Mouse (Mus musculus) limb, embryonic 14.5 days (tissue): ENCODE measurements at regions not wholly inside any gene's neighbourhood (a gene's known extent, or its start where the extent isn't known, plus 50 kb on each side); places are given as distances from the start of the nearest gene placed in this dataset.

ENCODE experiments used
- ATAC-seq: fragments of 200-750 bp; cut with Nextera tagmentation; 2 replicates; pipeline ENCODE4 v1.8.0; 2017; ENCODE audit warnings: low read depth, moderate number of reproducible peaks, moderate TSS enrichment; ENCODE audit not compliant: low FRiP score
- DNase-seq: peaks from one replicate; pipeline ENCODE4 v3.0.0-alpha.2; 2015; ENCODE audit warnings: low spot score
- H3K27ac ChIP-seq: fragments of 300-500 bp; sonication (generic); replicated peaks from 2 replicates; pipeline ENCODE4 v1.5.1; 2014; ENCODE audit warnings: low read depth, mild to moderate bottlenecking, low read length, moderate library complexity, mixed read lengths
- H3K27me3 ChIP-seq: fragments of 300-500 bp; sonication (generic); 2 replicates; pipeline ENCODE4 v1.6.1; 2014; ENCODE audit warnings: low read length, mixed read lengths; ENCODE audit not compliant: control insufficient read depth, insufficient read depth
- H3K36me3 ChIP-seq: fragments of 300-500 bp; sonication (generic); 2 replicates; pipeline ENCODE4 v1.6.1; 2014; ENCODE audit warnings: mild to moderate bottlenecking, low read length, moderate library complexity, mixed read lengths; ENCODE audit not compliant: control insufficient read depth, insufficient read depth
- H3K4me1 ChIP-seq: fragments of 300-500 bp; sonication (generic); 2 replicates; pipeline ENCODE4 v1.6.1; 2014; ENCODE audit warnings: antibody characterized with exemption, low read length, mixed read lengths; ENCODE audit not compliant: control insufficient read depth, insufficient read depth
- H3K4me2 ChIP-seq: fragments of 300-500 bp; sonication (generic); replicated peaks from 2 replicates; pipeline ENCODE4 v1.6.1; 2014; ENCODE audit warnings: low read depth, mild to moderate bottlenecking, low read length, moderate library complexity; ENCODE audit not compliant: severe bottlenecking
- H3K4me3 ChIP-seq: fragments of 300-500 bp; sonication (generic); replicated peaks from 2 replicates; pipeline ENCODE4 v1.5.1; 2014; ENCODE audit warnings: low read length
- H3K9ac ChIP-seq: fragments of 300-500 bp; sonication (generic); 2 replicates; pipeline ENCODE4 v1.6.1; 2014; ENCODE audit warnings: mild to moderate bottlenecking, low read depth, low read length, moderate library complexity; ENCODE audit not compliant: severe bottlenecking
- H3K9me3 ChIP-seq: fragments of 300-500 bp; sonication (generic); 2 replicates; pipeline ENCODE4 v1.6.1; 2016; ENCODE audit warnings: low read length; ENCODE audit not compliant: control insufficient read depth
- POLR2A ChIP-seq: fragments of 200-500 bp; IDR thresholded peaks from 2 replicates; pipeline ENCODE4 v1.8.0; 2012; ENCODE audit warnings: inconsistent platforms, mild to moderate bottlenecking, moderate library complexity, borderline replicate concordance; ENCODE audit not compliant: insufficient read depth, insufficient read length; ENCODE audit errors: extremely low read depth
- WGBS: fragments of 180-500 bp; shearing (Covaris S2); extraction: QIAGEN DNeasy Blood & Tissue Kit; methylation state at CpG from one replicate; pipeline ENCODE4 v1.1.7; 2014; 5-methylcytosine and 5-hydroxymethylcytosine counted together

DNA sequence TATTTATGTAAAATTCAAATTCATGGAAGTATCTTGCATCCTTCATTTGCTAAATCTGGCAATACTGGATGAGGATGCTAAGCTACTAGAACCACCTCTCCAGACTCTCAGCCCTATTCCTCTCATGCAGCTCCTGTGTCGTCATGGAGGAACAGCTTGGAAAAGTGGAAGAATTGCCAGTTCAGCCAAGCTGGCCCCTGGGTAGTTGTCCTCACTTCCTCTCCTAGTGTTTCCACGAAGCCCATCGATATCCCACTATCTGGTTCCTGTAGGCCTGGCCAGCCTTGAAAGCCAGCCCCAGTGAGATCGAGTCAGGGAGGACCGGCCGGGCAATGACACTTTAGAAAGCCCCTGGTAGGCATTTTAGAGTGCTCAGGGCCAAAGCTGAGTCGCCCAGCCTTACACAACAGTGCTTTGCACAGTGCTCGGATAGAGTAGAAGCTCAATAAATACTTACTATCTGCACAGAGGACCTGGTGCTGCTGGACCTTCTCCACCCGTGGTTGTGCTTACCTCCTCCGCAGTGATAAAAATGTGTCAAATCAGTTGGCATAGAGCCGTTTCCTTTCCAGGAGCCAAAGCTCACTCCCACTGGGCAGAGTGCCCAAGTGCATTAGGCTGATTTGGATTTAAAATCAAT is 193.3 kb downstream of the Fam43a start:
- Histone ChIP-seq H3K4me1 (peaks cover 24% of the 10 kb centered on the region), H3K9me3 (no peaks in the 10 kb centered on the region), H3K27ac (no peak overlapping the region), H3K36me3 (no peaks in the 10 kb centered on the region), H3K9ac (no peak overlapping the region), H3K4me2 (no peak overlapping the region), H3K4me3 (no peak overlapping the region), H3K27me3 (no peaks in the 10 kb centered on the region)
- no peak for TF ChIP-seq POLR2A
- 74% methylated on average over 11 of the region's 11 CpGs for WGBS
- DNase-seq (no peak), ATAC-seq (no peak)

DNA sequence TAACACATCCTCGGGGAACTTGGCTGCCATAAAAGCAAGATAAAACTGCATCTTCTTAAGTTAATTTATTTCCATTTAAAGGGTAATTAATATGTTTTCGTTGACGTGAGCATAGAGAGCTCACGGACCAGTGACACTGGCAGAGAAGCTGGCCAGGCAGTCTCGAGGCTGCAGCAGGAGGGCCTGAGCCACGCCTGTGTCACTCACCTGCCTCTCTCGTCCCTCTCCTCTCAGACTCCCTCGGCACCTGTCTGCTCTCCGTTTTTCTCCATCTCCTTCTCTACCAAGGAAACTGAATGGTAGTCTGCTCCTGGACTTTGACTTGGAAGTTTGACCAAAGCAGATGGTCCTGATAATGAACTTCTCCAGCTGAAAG is 193.8 kb downstream of the Fam43a start:
- 37% methylated on average over 9 of the region's 9 CpGs for WGBS
- no peaks in the 10 kb centered on the region for H3K36me3 ChIP-seq
- no peaks in the 10 kb centered on the region for H3K9me3 ChIP-seq
- no peak overlapping the region for H3K4me2 ChIP-seq
- ATAC-seq (no peak), DNase-seq (no peak)
- H3K27me3 ChIP-seq, result no peaks in the 10 kb centered on the region
- no peak overlapping the region for H3K9ac ChIP-seq
- H3K4me1 ChIP-seq, result peaks cover 24% of the 10 kb centered on the region
- no peak overlapping the region for H3K4me3 ChIP-seq
- TF ChIP-seq POLR2A, result no peak
- H3K27ac ChIP-seq, result no peak overlapping the region

DNA sequence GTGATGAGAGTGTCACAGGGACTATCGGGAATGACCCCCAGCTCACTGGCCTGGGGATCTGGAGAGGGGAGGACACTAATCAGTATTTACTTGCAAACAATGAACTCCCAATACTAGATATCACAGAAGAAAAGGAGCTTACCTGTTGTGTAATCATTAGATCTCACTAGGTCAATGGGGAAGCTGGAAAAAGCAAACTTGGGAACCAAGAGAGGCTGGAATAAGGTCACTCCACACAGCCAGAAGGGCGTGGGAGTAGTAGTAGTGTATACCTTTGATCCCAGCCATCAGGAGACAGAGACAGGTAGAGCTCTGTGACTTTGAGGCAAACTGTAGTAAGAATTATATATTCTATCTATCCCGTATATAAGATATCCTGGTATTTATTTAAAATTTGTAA is 194.3 kb downstream of the Fam43a start:
- ATAC-seq (no peak), DNase-seq (no peak)
- Histone ChIP-seq H3K9ac (no peak overlapping the region), H3K4me3 (no peak overlapping the region), H3K27me3 (no peaks in the 10 kb centered on the region), H3K27ac (no peak overlapping the region), H3K4me1 (peaks cover 24% of the 10 kb centered on the region), H3K9me3 (no peaks in the 10 kb centered on the region), H3K4me2 (no peak overlapping the region), H3K36me3 (no peaks in the 10 kb centered on the region)
- WGBS, result 91% methylated on average over 3 of the region's 3 CpGs
- no peak for TF ChIP-seq POLR2A

DNA sequence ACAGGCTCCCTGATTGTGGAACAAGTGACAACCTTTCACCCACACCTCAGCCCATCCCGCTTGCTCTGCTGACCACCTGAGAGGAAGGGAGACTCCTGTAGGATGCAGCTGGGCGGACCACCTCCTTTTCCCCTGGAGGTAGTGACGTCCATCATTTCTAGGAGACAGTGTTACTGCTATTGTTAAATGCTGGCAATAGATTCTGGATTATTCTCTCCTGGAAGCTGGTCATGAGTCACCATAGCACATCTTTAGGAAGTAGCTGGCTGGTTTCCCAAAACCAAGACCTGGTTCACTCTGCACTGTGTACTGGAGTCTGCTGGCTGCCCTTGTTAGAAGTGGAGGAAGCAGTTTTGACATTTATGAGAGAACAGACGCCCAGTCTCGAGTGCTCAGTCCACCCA is 196.0 kb downstream of the Fam43a start:
- H3K27ac ChIP-seq, result no peak overlapping the region
- H3K36me3 ChIP-seq, result no peaks in the 10 kb centered on the region
- H3K9me3 ChIP-seq, result no peaks in the 10 kb centered on the region
- WGBS, result 60% methylated on average over 5 of the region's 5 CpGs
- H3K9ac ChIP-seq, result no peak overlapping the region
- no peak overlapping the region for H3K4me2 ChIP-seq
- no peak for TF ChIP-seq POLR2A
- peak; percentile 3; the same call in 1 of the 2 replicates for ATAC-seq
- no peak overlapping the region for H3K4me3 ChIP-seq
- DNase-seq, result peak; percentile 39
- peaks cover 23% of the 10 kb centered on the region for H3K4me1 ChIP-seq
- no peaks in the 10 kb centered on the region for H3K27me3 ChIP-seq

DNA sequence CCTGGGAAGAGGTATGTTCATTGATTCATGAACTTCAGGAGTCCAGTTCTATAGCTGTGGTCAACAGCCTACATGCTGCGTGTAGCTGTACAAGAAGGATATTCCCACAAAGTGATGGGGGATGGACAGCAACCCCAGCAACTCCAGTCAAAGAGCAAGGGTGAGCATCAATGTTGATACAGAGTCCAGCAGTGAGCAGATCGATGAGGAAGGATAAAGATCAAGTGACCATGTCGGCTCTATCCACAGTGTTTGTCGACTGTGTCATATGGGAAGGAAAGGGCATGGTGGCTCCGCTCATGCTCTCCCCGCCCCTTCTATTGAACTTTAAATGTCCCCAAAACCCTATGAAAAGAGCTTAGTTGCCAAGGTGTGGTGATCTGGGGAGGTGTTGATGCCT is 196.6 kb downstream of the Fam43a start:
- no peaks in the 10 kb centered on the region for H3K27me3 ChIP-seq
- WGBS, result 94% methylated on average over 6 of the region's 6 CpGs
- H3K27ac ChIP-seq, result no peak overlapping the region
- no peak overlapping the region for H3K9ac ChIP-seq
- H3K4me3 ChIP-seq, result no peak overlapping the region
- no peak overlapping the region for H3K4me2 ChIP-seq
- no peaks in the 10 kb centered on the region for H3K9me3 ChIP-seq
- no peak for DNase-seq
- TF ChIP-seq POLR2A, result no peak
- no peak for ATAC-seq
- peaks cover 17% of the 10 kb centered on the region for H3K4me1 ChIP-seq
- H3K36me3 ChIP-seq, result no peaks in the 10 kb centered on the region

DNA sequence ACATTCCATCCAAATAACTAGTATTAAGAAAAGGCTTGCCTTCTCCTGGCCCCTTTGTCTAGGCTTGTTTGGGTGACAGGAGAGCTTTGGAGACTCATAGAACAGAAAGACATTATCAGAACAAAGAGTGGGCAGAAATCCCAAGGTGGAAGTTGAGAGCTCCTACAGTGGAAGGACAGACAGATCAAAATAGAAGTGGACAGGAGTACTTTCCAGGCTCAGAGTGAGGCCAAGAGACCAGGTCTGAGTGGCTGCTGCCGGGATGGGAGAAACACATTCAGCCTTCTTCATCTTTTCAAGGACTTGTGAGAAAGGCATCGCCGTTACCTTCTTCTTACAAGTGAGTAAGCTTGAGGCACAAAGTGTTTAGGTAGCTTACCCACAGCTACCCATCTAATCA is 197.5 kb downstream of the Fam43a start:
- Histone ChIP-seq H3K36me3 (no peaks in the 10 kb centered on the region), H3K9me3 (no peaks in the 10 kb centered on the region), H3K4me1 (peaks cover 10% of the 10 kb centered on the region), H3K4me2 (no peak overlapping the region), H3K27ac (no peak overlapping the region), H3K9ac (no peak overlapping the region), H3K27me3 (no peaks in the 10 kb centered on the region), H3K4me3 (no peak overlapping the region)
- WGBS, result 92% methylated on average over 3 of the region's 3 CpGs
- ATAC-seq (no peak), DNase-seq (no peak)
- TF ChIP-seq POLR2A, result no peak
